Comparison of ENCODE assay signal across 8 mouse cellular contexts in genomic region chr2:153444254-153445136, GRCm38 (mm10). TPM values are rescaled to one million over a fixed set of nuclear protein-coding genes. Genes with fewer than 3 reads are reported as not detected.
A peak's percentile ranks its signal among the peaks of the same experiment; 100 is the strongest.
DNase-seq lines count a peak whose midpoint lies in the region; ATAC-seq and TF ChIP-seq lines count a peak whose summit lies in the region.

No protein-coding gene starts in this region.

- peak overlapping the region; percentile 87 for H3K4me3 ChIP-seq in embryonic fibroblast, embryonic 13.5 days (ENCODE audit: insufficient read depth, low read length)
- H3K4me3 ChIP-seq in heart, embryonic 13.5 days, result peak overlapping the region; percentile 97
- peak overlapping the region; percentile 86 for H3K4me3 ChIP-seq in kidney, postnatal 0 days (replicated peaks; ENCODE audit: low read depth, low read length)
- peak overlapping the region; percentile 67 for H3K4me3 ChIP-seq in neural tube, embryonic 13.5 days

- H3K27ac ChIP-seq in embryonic fibroblast, embryonic 13.5 days (ENCODE audit: insufficient read depth, low read length), result peak overlapping the region; percentile 0; the same call in 1 of the 2 replicates
- H3K27ac ChIP-seq in heart, embryonic 13.5 days (replicated peaks), result peak overlapping the region; percentile 97
- H3K27ac ChIP-seq in kidney, postnatal 0 days, result peak overlapping the region; percentile 82
- peak overlapping the region; percentile 97 for H3K27ac ChIP-seq in neural tube, embryonic 13.5 days (replicated peaks)

- WGBS in heart, embryonic 13.5 days, result 2% methylated on average over 40 of the region's 64 CpGs
- WGBS in kidney, postnatal 0 days, result under 1% methylated on average over 35 of the region's 64 CpGs
- under 1% methylated on average over 35 of the region's 64 CpGs for WGBS in neural tube, embryonic 13.5 days

- H3K4me1 ChIP-seq in embryonic fibroblast, embryonic 13.5 days (ENCODE audit: control insufficient read depth, insufficient read depth, low read length), result no peaks in the 10 kb centered on the region
- peaks cover 52% of the 10 kb centered on the region for H3K4me1 ChIP-seq in heart, embryonic 13.5 days
- H3K4me1 ChIP-seq in kidney, postnatal 0 days (replicated peaks; ENCODE audit: insufficient read depth, low read length), result peaks cover 25% of the 10 kb centered on the region
- H3K4me1 ChIP-seq in neural tube, embryonic 13.5 days (replicated peaks), result peaks cover 47% of the 10 kb centered on the region

- no peaks in the 10 kb centered on the region for H3K9me3 ChIP-seq in heart, embryonic 13.5 days
- H3K9me3 ChIP-seq in kidney, postnatal 0 days (replicated peaks; ENCODE audit: low read length), result no peaks in the 10 kb centered on the region
- no peaks in the 10 kb centered on the region for H3K9me3 ChIP-seq in neural tube, embryonic 13.5 days

- H3K9ac ChIP-seq in heart, embryonic 13.5 days, result peak overlapping the region; percentile 97
- peak overlapping the region; percentile 81 for H3K9ac ChIP-seq in kidney, postnatal 0 days (ENCODE audit: low read depth, low read length)
- H3K9ac ChIP-seq in neural tube, embryonic 13.5 days, result peak overlapping the region; percentile 90

- H3K4me2 ChIP-seq in heart, embryonic 13.5 days, result peak overlapping the region; percentile 96
- H3K4me2 ChIP-seq in kidney, postnatal 0 days (ENCODE audit: low read length), result peak overlapping the region; percentile 99
- H3K4me2 ChIP-seq in neural tube, embryonic 13.5 days, result peak overlapping the region; percentile 85

- TF ChIP-seq CTCF in embryonic fibroblast, embryonic 13.5 days (IDR thresholded peaks at IDR 0.05; ENCODE audit: borderline replicate concordance, insufficient read depth, low read length), result no peak
- TF ChIP-seq CTCF in kidney, postnatal 0 days (IDR thresholded peaks at IDR 0.05; ENCODE audit: low read depth), result no peak

- TF ChIP-seq POLR2A in embryonic fibroblast, embryonic 13.5 days (IDR thresholded peaks at IDR 0.05; ENCODE audit: low read depth, low read length), result peak; percentile 57

- DNase-seq in B cell, adult 2 months, result peak; percentile 54
- DNase-seq in adrenal gland, adult 2 months, result peak; percentile 86
- peak; percentile 85 for DNase-seq in kidney, postnatal 0 days (ENCODE audit: low spot score)
- peak; percentile 71 to 73 for DNase-seq in lung, adult 18-20 months
- DNase-seq in testis, postnatal 10 days (ENCODE audit: low spot score), result peak; percentile 81

- peak; percentile 68 for ATAC-seq in heart, embryonic 13.5 days (ENCODE audit: extremely low read depth, insufficient number of reproducible peaks, low FRiP score, low TSS enrichment)
- ATAC-seq in kidney, postnatal 0 days (replicated peaks; ENCODE audit: low FRiP score, low read depth), result peak; percentile 68
- ATAC-seq in neural tube, embryonic 13.5 days (ENCODE audit: low read depth), result peak; percentile 75

- no peaks in the 10 kb centered on the region for H3K36me3 ChIP-seq in heart, embryonic 13.5 days
- no peaks in the 10 kb centered on the region for H3K36me3 ChIP-seq in kidney, postnatal 0 days (ENCODE audit: insufficient read depth, low read length)
- no peaks in the 10 kb centered on the region for H3K36me3 ChIP-seq in neural tube, embryonic 13.5 days

- no peaks in the 10 kb centered on the region for H3K27me3 ChIP-seq in heart, embryonic 13.5 days (replicated peaks)
- no peaks in the 10 kb centered on the region for H3K27me3 ChIP-seq in kidney, postnatal 0 days (ENCODE audit: insufficient read depth, low read length)
- no peaks in the 10 kb centered on the region for H3K27me3 ChIP-seq in neural tube, embryonic 13.5 days

RNA-seq across cellular contexts. Expression of gene 4930404H24Rik, which starts 48.1 kb away (rescaled TPM):
- total RNA-seq in adrenal gland, adult 2 months (2021), result not detected
- not detected in 2 replicates for polyA plus RNA-seq in adrenal gland, adult 2 months (2012; rRNA removed)
- not detected in 2 replicates for polyA plus RNA-seq in embryonic fibroblast, embryonic 13.5 days (2011; ENCODE audit: insufficient read length, low read depth, missing spikeins)
- not detected in 2 replicates for polyA plus RNA-seq in heart, embryonic 13.5 days (2015; fragmentation: Nextera tagmentation; extraction: Ambion mirVana)
- not detected in 2 replicates for polyA plus RNA-seq in kidney, postnatal 0 days (2015; fragmentation: Nextera tagmentation; extraction: Ambion mirVana)
- not detected in 2 replicates for polyA plus RNA-seq in neural tube, embryonic 13.5 days (2015; fragmentation: Nextera tagmentation; extraction: Ambion mirVana)

Comparison
In these comparisons a context has a peak if more than half of its experiments do, and no peak if none do; other contexts are left out.
1. Peak in every context shown above with its lines: DNase-seq, ATAC-seq, H3K4me3 ChIP-seq and H3K27ac ChIP-seq.
2. H3K27ac ChIP-seq: peak in every context shown above with its lines; median percentile 97 in heart, embryonic 13.5 days; 97 in neural tube, embryonic 13.5 days; 82 in kidney, postnatal 0 days; 0 in embryonic fibroblast, embryonic 13.5 days.